Mouse (Mus musculus) cerebellum, postnatal 4 days (tissue): ENCODE data around the gene Epop.

Experiments used
- DNase-seq, 2 experiments: peaks; one replicate each; pipeline ENCODE4 v3.0.0; 2022; ENCODE audit warnings: low spot score in 2 of 2, mixed read lengths in 1 of 2

Gene Epop

DNA sequence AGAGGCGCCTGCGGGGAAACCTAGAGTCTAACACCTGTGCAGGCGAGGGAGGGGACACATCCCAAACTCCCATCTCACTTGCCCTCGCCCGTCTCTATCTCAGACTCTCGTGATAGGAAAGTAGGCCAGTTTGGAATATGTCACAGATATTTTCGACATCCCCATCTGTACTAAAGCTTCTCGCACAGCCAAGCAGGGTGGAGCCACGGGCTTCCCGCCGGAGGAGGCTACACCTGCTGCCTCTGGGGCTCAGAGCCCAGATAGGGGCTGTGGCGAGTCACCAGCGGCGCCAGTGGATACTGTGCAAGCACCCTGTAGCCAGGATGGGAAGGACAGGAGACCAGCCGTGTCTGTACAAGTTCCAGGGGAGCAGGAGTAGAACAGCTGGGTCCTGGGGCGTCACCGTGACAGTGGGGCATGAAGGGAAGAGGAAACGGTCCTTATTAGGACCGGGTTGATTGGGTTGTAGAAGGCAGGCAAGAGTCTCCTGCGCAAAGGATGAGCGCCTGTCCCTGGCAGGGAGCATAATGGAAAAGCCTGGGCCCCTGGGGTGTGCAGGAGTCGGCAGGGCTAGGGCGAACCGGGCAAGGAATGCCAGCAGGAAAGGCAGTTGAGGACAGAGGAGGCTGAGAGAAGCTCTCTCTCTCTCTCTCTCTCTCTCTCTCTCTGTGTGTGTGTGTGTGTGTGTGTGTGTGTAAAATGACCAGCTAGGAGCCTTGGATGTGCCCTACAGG, 39.1 kb downstream of the Epop start:
- DNase-seq, result no peak

DNA sequence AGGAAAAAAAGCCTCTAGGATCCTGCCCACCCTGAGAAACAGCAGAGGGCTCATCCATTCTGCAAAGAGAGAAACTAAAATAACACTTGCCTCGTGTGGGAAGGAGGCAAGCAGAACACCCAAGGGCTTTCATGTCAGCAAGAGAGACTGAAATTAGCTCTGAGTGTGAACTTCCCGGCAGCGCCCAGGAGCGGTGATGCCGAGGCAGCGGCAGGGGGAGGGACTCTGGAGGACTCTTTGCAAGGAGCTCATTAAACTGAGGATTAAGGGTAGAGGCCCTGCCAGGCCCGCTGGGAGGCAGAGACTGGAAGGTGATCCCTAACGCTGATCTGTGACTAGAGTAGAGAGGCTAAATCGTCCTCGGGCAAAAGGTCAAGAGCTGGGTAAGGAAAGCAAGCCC, 40.3 kb downstream of the Epop start:
- DNase-seq, result no peak

DNA sequence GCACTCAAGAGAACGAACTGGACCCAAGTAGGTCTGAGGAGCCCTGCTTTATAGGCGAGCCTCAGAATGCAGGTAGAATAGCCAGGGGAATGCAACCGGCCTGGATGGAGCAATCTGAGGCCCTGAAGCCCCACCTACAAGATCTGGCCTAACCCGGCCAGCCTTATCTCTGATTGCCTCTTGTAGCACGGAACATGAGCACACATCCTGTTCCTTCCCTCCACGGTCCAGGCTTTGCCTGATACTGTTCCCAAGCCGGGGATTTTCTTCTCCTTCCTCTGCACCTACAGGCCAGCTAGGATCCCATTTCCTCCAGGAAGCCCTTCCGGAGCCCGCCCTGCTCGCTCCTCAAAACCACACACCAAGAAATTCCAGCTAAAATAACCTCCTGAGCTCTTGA, 43.6 kb downstream of the Epop start:
- DNase-seq, result no peak

DNA sequence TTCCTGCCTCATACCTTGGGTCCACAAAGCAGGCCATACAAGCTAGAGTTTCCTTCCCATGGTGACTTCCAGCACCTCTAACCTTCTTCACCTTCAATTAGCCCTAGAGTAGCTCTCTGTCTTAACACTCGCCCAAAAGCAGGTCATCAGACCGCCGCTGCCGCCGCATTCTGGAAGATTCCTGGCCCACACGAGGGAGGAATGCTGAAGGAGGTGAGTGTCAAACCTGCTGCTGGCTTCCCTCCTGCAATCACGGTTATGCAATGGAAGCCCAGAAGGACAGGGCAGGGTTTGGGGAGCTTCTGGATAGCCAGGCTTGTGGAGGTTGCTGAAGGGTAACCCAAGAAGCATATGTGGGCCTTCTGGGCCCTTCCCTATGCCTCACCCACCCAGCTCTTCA, 45.0 kb downstream of the Epop start:
- DNase-seq, result no peak

DNA sequence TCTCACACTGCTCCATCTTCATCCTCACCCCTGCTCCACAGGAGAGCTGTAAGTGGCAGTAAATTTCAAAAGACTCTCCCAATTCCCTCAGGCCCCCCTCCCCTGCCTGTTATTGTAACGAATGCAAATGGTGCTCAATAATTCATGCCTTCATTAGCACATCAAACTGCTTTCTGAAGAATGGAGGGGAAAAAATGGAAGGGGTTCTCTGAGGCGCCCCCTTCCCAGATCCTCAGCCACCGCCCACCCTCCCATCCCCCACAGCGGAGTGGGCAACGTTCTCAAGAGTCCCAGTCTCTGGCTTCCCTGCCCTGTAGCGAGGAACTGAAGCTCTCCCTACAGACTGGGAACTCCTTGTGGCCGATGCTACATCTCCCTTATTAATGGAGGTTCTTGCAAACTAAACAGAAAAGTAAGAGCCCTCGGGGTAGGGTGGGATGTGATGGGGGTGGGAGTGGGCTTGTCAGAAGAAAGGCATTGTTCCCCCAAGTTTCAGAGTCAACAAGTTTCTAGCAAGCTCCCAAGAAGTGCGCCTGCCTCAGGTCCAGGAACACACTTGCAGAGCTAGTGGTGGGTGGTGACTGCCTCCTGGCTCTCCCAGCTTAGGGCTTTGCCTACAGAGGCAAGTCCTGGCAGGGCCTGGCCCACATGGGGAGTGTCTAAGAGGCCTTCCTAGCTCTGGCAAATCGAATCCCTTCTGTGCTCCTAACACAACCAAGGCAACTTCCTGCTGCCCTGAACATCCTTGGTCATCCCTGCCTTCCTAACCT, 50.2 kb downstream of the Epop start:
- DNase-seq, result no peak

DNA sequence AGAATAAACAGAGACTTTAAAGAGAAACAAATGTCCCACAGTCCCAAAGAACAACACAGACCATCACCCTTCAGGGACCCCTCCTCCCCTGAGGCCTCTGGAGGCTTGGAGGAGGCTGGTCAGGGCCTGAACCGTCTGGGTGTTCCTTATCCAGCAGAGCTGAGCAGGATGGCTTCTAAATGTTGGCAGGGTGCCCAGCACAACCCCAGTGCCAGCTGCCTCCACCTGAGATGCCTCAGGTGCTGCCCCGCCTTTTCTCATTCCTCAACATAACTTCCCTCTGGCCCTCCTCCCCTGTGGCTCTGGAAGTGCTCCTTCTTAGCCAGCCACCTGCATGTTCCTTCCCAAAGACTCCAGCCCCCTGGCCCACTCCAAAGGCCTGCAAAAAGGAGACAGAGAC, 51.2 kb downstream of the Epop start:
- no peak for DNase-seq
